In genomic region chr14:121036612-121037221, GRCm38 (mm10) we compare ENCODE assay signal across 8 mouse cellular contexts. TPM values are rescaled to one million over a fixed set of nuclear protein-coding genes. Genes with fewer than 3 reads are reported as not detected.
A peak's percentile ranks its signal among the peaks of the same experiment; 100 is the strongest.
DNase-seq lines count a peak whose midpoint lies in the region; ATAC-seq and TF ChIP-seq lines count a peak whose summit lies in the region.

No protein-coding gene starts in this region.

- no peaks in the 10 kb centered on the region for H3K36me3 ChIP-seq in heart, embryonic 11.5 days (ENCODE audit: control insufficient read depth, insufficient read depth, low read length)
- H3K36me3 ChIP-seq in kidney, postnatal 0 days (ENCODE audit: insufficient read depth, low read length) = no peaks in the 10 kb centered on the region
- H3K36me3 ChIP-seq in midbrain, embryonic 14.5 days (ENCODE audit: control insufficient read depth, insufficient read depth, low read length) = no peaks in the 10 kb centered on the region

- H3K4me2 ChIP-seq in heart, embryonic 11.5 days = peak overlapping the region; percentile 92
- H3K4me2 ChIP-seq in kidney, postnatal 0 days (ENCODE audit: low read length) = peak overlapping the region; percentile 67
- H3K4me2 ChIP-seq in midbrain, embryonic 14.5 days (ENCODE audit: low read length) = peak overlapping the region; percentile 93

- H3K27ac ChIP-seq in layer of hippocampus, adult 2 months = peak overlapping the region; percentile 93
- no peak overlapping the region for H3K27ac ChIP-seq in brown adipose tissue, adult 24 weeks (replicated peaks; ENCODE audit: low read depth, low read length)
- H3K27ac ChIP-seq in heart, embryonic 11.5 days (ENCODE audit: low read depth, low read length) = peak overlapping the region; percentile 85
- H3K27ac ChIP-seq in kidney, postnatal 0 days = peak overlapping the region; percentile 83
- H3K27ac ChIP-seq in midbrain, embryonic 14.5 days (replicated peaks; ENCODE audit: low read depth, low read length) = peak overlapping the region; percentile 88

- ATAC-seq in heart, embryonic 11.5 days (replicated peaks; ENCODE audit: insufficient number of reproducible peaks, low FRiP score, low TSS enrichment) = no peak
- no peak for ATAC-seq in kidney, postnatal 0 days (replicated peaks; ENCODE audit: low FRiP score, low read depth)
- ATAC-seq in midbrain, embryonic 14.5 days (ENCODE audit: low FRiP score, low TSS enrichment) = no peak

- H3K4me1 ChIP-seq in brown adipose tissue, adult 24 weeks (ENCODE audit: control insufficient read depth, insufficient read depth, insufficient read length, low read length) = no peaks in the 10 kb centered on the region; the same call in 1 of the 2 replicates
- peaks cover 35% of the 10 kb centered on the region for H3K4me1 ChIP-seq in heart, embryonic 11.5 days (ENCODE audit: control insufficient read depth, insufficient read depth, low read length)
- H3K4me1 ChIP-seq in kidney, postnatal 0 days (replicated peaks; ENCODE audit: insufficient read depth, low read length) = peaks cover 12% of the 10 kb centered on the region; the same call in 1 of the 2 replicates
- peaks cover 24% of the 10 kb centered on the region for H3K4me1 ChIP-seq in midbrain, embryonic 14.5 days (ENCODE audit: control insufficient read depth, insufficient read depth, low read length)

- H3K9ac ChIP-seq in heart, embryonic 11.5 days (ENCODE audit: low read depth, low read length) = peak overlapping the region; percentile 94
- peak overlapping the region; percentile 87 for H3K9ac ChIP-seq in kidney, postnatal 0 days (ENCODE audit: low read depth, low read length)
- peak overlapping the region; percentile 96 for H3K9ac ChIP-seq in midbrain, embryonic 14.5 days (replicated peaks; ENCODE audit: low read length)

- no peaks in the 10 kb centered on the region for H3K27me3 ChIP-seq in heart, embryonic 11.5 days (ENCODE audit: control insufficient read depth, insufficient read depth, low read length)
- no peaks in the 10 kb centered on the region for H3K27me3 ChIP-seq in kidney, postnatal 0 days (ENCODE audit: insufficient read depth, low read length)
- H3K27me3 ChIP-seq in midbrain, embryonic 14.5 days (ENCODE audit: control insufficient read depth, insufficient read depth, low read length) = 0 out of 2 replicates have a peak, but pooled peaks cover 4% of the 10 kb centered on the region

- no peak for TF ChIP-seq CTCF in layer of hippocampus, adult 2 months (conservative IDR thresholded peaks at IDR 0.05)
- no peak for TF ChIP-seq CTCF in kidney, postnatal 0 days (IDR thresholded peaks at IDR 0.05; ENCODE audit: low read depth)

- peak overlapping the region; percentile 88 for H3K4me3 ChIP-seq in layer of hippocampus, adult 2 months
- peak overlapping the region; percentile 94 for H3K4me3 ChIP-seq in brown adipose tissue, adult 24 weeks (ENCODE audit: insufficient read depth, low read depth, low read length)
- H3K4me3 ChIP-seq in heart, embryonic 11.5 days (ENCODE audit: low read depth, low read length) = peak overlapping the region; percentile 87
- H3K4me3 ChIP-seq in kidney, postnatal 0 days (replicated peaks; ENCODE audit: low read depth, low read length) = peak overlapping the region; percentile 98
- peak overlapping the region; percentile 82 for H3K4me3 ChIP-seq in midbrain, embryonic 14.5 days (replicated peaks; ENCODE audit: low read depth, low read length)

- no peak for DNase-seq in layer of hippocampus, adult 2 months (ENCODE audit: low spot score in 2 of 2)
- no peak for DNase-seq in layer of hippocampus, postnatal 36 days
- DNase-seq in kidney, postnatal 0 days (ENCODE audit: low spot score) = peak; percentile 64
- DNase-seq in midbrain, embryonic 14.5 days = peak; percentile 66
- no peak for DNase-seq in left cerebral cortex, adult 11 months (ENCODE audit: low spot score)
- DNase-seq in urinary bladder, postnatal 14 days (ENCODE audit: low spot score) = no peak

- 1% methylated on average over 19 of the region's 19 CpGs for WGBS in heart, embryonic 11.5 days (ENCODE audit: insufficient replicate concordance)
- WGBS in kidney, postnatal 0 days = 1% methylated on average over 19 of the region's 19 CpGs
- WGBS in midbrain, embryonic 14.5 days = 2% methylated on average over 19 of the region's 19 CpGs

- no peaks in the 10 kb centered on the region for H3K9me3 ChIP-seq in heart, embryonic 11.5 days (replicated peaks; ENCODE audit: control insufficient read depth, low read length)
- no peaks in the 10 kb centered on the region for H3K9me3 ChIP-seq in kidney, postnatal 0 days (replicated peaks; ENCODE audit: low read length)
- no peaks in the 10 kb centered on the region for H3K9me3 ChIP-seq in midbrain, embryonic 14.5 days (ENCODE audit: control insufficient read depth, low read length)

RNA-seq across cellular contexts. Expression of gene Farp1, which starts 1.7 kb away (rescaled TPM):
- total RNA-seq in layer of hippocampus, adult 2 months (2021) = 100 to 1,000 TPM; 102 TPM
- total RNA-seq in layer of hippocampus, postnatal 36 days (2021) = 100 to 1,000 TPM in 1 of 2 experiments, 10 to 100 TPM in 1; 91.6 to 115 TPM
- 11.6 and 17.9 TPM in 2 replicates for polyA plus RNA-seq in brown adipose tissue, adult 24 weeks (2012; ENCODE audit: insufficient read depth, insufficient read length, missing spikeins)
- 28.1 and 32.6 TPM in 2 replicates for polyA plus RNA-seq in heart, embryonic 11.5 days (2014; fragmentation: Nextera tagmentation; extraction: Ambion mirVana)
- polyA plus RNA-seq in kidney, postnatal 0 days (2015; fragmentation: Nextera tagmentation; extraction: Ambion mirVana) = 23.4 and 25.0 TPM in 2 replicates
- 41.8 and 42.8 TPM in 2 replicates for polyA plus RNA-seq in midbrain, embryonic 14.5 days (2014; fragmentation: Nextera tagmentation; extraction: Ambion mirVana)

Comparison
In these comparisons a context has a peak if more than half of its experiments do, and no peak if none do; other contexts are left out.
1. DNase-seq: peak in kidney, postnatal 0 days (single experiment) and midbrain, embryonic 14.5 days (single experiment); none in layer of hippocampus, adult 2 months (0 of 2), layer of hippocampus, postnatal 36 days (0 of 2), left cerebral cortex, adult 11 months (single experiment) and urinary bladder, postnatal 14 days (single experiment).
2. Peak in every context shown above with its lines, with median percentiles within 50 percentile points of each other: H3K4me3 ChIP-seq, H3K4me2 ChIP-seq and H3K9ac ChIP-seq.